Mouse (Mus musculus) thymus, postnatal 4 days (tissue): Measurements from ENCODE around the gene Myl4.
"Not testable (repeated sequence)": the region's sequence is repeated elsewhere in the genome, so short reads cannot be mapped to it uniquely, and the experiment has no call there.

ENCODE experiments used
- DNase-seq: peaks from one replicate; pipeline ENCODE4 v3.0.0; 2021

The Myl4 gene

GRCm38 (mm10) chr11:104550406-104550974 lies at the start of gene Myl4, which contains the start of gene Cdc27:
Gene Myl4 (plus strand): TSS chr11:104550663.
Gene Cdc27 (minus strand): TSS chr11:104550620.
- peak; percentile 99 for DNase-seq

GRCm38 (mm10) chr11:104508455-104508854 lies 42.0 kb upstream of the Myl4 start:
- no peak for DNase-seq

GRCm38 (mm10) chr11:104510606-104511005 lies 39.9 kb upstream of the Myl4 start:
- DNase-seq = peak; percentile 53

- DNase-seq = no peak
Measured at GRCm38 (mm10) chr11:104512436-104512835, 38.0 kb upstream of the Myl4 start.

GRCm38 (mm10) chr11:104525935-104526334 lies 24.5 kb upstream of the Myl4 start:
- DNase-seq = no peak

- no peak for DNase-seq
Measured at GRCm38 (mm10) chr11:104536843-104537242, 13.6 kb upstream of the Myl4 start.

GRCm38 (mm10) chr11:104537945-104538555 lies 12.4 kb upstream of the Myl4 start:
- no peak for DNase-seq

DNA sequence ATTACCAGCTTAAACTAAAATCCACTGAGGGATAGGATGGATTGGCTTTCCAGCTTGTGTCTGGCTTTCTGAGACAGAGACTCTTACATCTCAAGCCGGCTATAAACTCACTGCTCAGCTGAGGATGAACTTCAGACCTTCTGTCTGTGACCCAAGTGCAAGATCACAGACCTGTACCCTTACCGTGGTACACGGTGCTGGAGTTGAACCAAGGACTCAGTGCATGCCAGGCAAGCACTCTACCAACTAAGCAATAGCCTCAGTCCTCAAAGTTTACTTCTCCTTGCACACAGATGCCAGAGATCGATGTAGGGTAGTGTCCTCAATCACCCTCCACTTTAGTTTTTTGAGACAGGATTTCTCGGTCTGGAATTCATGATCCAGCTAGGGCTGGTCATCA lies 10.7 kb upstream of the Myl4 start:
- DNase-seq = no peak

DNA sequence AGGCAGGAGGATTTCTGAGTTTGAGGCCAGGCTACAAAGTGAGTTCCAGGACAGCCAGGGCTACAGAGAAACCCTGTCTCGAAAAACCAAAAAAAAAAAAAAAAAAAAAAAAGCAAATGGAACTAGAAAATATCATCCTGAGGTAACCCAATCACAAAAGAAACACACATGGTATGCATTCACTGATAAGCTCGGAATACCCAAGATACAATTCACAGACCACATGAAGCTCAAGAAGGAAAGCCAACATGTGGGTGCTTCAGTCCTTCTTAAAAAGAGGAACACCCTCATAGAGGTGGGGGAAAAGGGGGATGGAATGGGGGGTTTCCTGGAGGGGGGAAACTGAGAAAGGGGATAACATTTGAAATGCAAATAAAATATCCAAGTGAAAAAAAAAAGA lies 7.1 kb upstream of the Myl4 start:
- not testable (repeated sequence) for DNase-seq

DNA sequence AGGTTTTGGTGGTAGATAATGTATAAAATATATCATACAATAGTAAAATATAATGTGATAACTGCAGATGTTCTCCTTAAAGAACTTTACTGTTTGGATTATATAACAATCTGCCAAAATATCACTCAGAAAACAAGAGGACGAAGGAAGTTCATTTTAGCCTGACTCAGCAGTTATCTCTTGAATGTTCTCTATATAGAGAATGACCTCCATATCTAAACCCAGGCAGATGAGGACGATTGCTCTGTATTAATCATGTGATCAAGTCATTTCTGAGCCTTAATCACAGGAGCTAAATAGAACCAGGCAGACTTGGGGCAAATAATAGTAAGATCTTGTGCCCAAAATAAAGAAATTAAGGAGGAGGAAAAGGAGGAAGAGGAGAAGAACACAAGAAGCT lies 6.0 kb upstream of the Myl4 start:
- DNase-seq = no peak

DNA sequence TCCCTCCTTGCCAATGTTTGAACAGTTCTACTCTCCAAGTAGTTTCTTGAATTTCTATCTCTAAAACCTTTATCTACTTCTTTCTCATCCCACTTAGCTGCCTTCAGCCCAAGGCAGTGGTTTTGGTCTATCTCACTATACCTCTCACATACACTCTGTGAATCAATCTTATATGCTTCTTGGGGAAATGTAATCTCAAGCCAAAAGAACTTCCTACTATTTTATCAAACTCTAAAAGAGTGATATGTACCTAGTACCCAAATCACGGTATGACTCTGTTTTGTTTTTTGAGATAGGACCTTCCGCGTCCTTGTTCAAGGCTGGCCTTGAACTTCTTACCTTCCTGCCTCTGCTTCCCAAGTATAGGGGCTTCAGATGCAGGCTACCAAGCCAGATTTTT lies 3.0 kb upstream of the Myl4 start:
- DNase-seq = no peak

DNA sequence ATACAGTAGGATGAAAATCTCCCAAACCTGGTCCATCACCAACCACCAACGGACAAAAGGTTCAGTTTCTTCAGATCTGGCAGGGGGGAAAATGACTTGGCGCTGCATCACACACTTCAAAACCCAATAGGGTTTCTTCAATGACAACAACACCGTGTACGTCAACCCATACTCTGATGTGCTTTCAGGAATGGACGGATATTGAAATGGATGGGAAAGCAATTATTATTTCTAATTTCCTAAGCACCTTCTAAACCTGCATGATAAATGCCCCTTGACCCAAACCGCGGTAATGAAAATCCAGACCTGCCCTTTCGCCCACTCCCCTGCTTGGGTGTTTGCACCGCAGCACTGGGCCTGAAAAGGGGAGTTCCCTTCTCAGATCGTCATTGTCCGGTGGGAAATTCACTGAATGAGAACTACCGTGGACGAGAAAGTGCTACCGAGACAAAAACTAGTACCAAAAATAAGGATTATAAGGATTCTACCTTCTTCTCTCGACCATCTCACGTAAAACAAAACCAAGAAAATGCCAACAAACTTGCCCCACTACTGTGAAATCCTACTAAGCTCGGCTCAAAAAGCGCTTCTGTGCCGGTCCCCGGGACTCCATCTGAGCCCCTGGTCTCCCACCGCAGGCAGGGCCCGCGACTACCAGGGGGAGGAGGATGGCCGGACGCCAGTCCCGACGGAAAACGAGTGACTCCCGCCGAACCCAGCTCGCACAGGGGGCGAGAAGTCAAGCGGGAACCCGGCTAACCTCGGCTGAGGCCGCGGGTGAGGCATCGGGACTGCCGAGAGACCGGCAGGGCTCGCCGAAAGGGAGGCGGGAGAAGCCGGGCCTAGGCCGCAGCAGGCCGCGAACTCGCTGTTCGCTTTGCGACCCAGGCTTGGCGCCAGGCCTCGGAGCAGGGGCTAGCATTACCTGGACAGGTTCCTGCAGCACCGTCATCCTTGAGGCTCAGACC lies 741 bp upstream of the Myl4 start:
- DNase-seq = peak; percentile 38

DNA sequence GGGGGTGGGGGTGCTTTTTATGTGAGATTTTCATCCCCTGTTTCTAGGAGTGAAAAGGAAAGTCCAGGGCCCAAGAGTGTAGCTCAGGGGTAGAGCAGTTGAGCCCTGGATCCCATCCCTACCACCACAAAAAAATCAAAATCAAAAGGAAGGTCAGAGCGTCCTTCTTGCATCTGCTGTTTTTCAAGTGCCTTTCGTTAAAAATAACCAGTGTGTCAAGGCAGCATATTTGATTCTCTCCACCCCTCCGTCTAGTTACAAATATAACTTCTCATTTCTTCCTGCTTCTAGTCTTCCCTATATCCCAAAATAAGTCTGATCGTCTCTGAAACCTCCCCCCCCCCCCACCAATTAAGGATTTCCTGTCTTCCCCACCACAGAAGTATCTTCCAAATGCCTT lies 7.6 kb downstream of the Myl4 start:
- no peak for DNase-seq

DNA sequence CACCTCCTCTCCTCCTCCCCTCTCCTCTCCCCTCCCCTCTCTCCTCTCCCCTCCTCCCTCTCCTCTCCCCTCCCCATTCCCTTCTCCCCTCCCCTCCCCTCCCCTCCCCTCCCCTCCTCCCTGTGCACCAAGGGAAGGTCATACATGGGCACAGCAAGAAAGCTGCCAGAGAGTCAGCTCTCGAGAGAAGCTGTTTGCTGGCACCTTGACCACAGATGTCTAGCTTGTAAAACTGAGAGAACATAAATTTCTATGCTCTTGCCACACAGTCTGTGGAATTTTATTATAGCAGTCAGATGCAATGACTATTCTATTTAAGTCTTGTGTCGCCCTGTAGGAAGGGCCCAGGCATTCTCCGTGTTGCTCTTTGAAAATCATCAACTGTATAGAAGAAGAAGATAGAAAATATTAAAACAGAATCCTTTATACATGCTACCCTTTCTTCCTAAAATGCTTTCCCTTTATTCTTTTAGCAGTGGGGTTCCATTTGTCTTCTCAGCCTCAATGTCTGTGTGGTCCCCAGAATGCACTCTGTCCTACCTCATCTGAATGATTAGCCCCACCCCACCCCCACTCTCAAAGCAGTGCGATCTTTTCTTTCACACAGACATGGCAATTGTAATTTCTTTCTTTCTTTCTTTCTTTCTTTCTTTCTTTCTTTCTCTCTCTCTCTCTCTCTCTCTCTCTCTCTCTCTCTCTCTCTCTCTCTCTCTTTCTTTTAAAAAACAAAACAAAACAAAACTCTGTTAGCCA lies 8.4 kb downstream of the Myl4 start:
- no peak for DNase-seq

- DNase-seq = no peak
Measured at GRCm38 (mm10) chr11:104560971-104561370, 10.5 kb downstream of the Myl4 start.

- DNase-seq = no peak
Measured at GRCm38 (mm10) chr11:104563496-104563895, 13.0 kb downstream of the Myl4 start.

GRCm38 (mm10) chr11:104565172-104565571 lies 14.7 kb downstream of the Myl4 start:
- DNase-seq = no peak

DNA sequence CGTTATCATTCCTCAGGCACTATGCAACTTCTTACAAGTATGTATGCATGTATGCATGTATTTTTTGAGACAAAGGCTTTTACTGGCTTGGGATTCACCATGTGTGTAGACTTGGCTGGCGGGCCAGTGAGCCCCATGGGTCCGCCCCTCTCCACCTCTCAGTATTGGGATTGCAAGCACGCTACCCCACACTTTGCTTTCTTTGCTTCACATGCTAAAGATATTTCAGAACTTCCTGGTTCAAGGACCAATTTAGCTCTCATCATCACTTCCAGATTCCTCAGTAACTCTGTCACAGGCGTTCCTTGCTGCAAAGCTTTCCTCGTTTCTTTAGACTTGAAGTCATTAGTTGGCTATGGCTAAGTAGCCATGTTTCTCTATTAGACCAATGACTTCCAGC lies 15.6 kb downstream of the Myl4 start:
- no peak for DNase-seq

GRCm38 (mm10) chr11:104566796-104567195 lies 16.3 kb downstream of the Myl4 start:
- DNase-seq = no peak

- no peak for DNase-seq
Measured at GRCm38 (mm10) chr11:104567736-104568135, 17.3 kb downstream of the Myl4 start.

GRCm38 (mm10) chr11:104568326-104568725 lies 17.9 kb downstream of the Myl4 start:
- DNase-seq = no peak

GRCm38 (mm10) chr11:104570515-104570914 lies 20.1 kb downstream of the Myl4 start:
- not testable (repeated sequence) for DNase-seq

DNA sequence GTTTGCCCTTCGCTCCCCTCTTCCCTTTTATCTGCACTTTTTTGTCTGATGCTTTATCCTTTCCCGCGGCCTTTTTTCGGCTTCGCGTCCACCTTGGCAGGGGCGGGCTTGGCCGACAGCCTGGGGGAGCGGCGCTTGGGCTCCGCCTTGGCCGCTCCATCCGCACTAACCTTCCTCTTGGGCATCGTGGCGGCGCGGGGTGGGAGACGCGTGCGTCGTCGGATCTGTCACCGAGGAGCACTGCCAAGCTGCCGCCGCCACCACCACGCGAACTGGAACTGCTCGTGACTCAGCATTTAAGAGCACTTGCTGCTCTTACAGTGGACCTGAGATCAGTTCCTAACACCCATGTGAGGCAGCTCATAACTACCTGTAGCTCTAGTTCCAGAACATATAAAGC lies 20.9 kb downstream of the Myl4 start:
- peak; percentile 43 for DNase-seq
